Mouse (Mus musculus): ENCODE measurements around the gene Prdm13. TPM values are rescaled to one million over a fixed set of nuclear protein-coding genes. Genes with fewer than 3 reads are reported as not detected.

Gene Prdm13
- polyA plus RNA-seq, 1 experiment from 2014 or later = not detected

DNA sequence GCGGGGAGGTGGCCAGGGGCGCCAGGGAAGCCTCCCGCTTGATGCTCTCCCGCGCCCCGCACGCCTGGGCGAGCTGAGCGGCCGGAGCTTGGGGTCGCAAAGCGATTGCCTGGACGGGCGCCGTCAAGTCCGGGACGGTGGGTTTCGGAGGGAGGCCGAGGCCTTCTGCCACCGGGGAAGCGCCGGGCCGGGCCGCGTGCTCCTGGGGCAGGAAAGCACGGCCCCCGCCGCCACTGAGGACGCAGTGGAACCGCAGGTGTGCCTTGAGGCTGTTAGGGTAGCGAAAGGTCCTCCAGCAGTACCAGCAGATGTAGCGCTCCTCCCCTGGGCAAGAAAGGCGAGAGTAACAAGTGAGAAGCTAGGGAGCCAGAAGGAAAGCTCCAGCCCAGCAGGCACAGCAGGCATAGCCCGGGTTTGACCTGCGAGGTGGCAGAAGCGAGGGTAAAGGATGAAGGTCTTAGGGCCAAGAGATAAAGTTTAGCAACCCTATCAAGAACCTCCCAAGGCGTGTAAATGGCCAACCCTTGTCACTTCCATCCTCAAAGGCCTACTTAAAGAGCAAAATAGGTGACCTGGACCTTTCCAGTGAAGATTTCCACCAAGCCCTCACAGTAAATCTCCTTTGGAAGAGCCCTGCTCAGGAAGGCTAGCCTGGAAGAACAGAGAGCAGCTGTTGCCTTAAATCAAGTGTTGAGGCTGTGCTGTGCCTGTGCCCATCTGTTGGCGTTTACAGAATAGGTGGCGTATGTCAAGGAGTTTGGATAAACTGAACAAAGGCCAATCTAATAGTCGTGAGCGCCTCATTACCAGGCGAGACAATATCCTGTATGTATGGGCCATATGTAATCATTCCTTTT is 5.9 kb downstream of the Prdm13 start:
- Histone ChIP-seq H3K27ac (ENCODE audit: low read length) (no peak overlapping the region), H3K4me1 (ENCODE audit: control insufficient read depth, low read depth, low read length) (peaks cover 3% of the 10 kb centered on the region; the same call in 1 of the 2 replicates), H3K9me3 (replicated peaks; ENCODE audit: control insufficient read depth, low read length) (no peaks in the 10 kb centered on the region), H3K9ac (ENCODE audit: low read depth, low read length) (no peak overlapping the region), H3K27me3 (ENCODE audit: control insufficient read depth, insufficient read depth, low read depth, low read length) (peaks cover 93% of the 10 kb centered on the region), H3K4me3 (ENCODE audit: low read depth, low read length) (peak overlapping the region; percentile 51; the same call in 1 of the 2 replicates), H3K4me2 (ENCODE audit: low read depth, low read length) (peak overlapping the region; percentile 53; the same call in 1 of the 2 replicates), H3K36me3 (ENCODE audit: control insufficient read depth, insufficient read depth) (no peaks in the 10 kb centered on the region)
- 6% methylated on average over 42 of the region's 42 CpGs for WGBS (ENCODE audit: insufficient replicate concordance)
- no peak; the same call in 1 of the 2 replicates for ATAC-seq (ENCODE audit: low read depth)

DNA sequence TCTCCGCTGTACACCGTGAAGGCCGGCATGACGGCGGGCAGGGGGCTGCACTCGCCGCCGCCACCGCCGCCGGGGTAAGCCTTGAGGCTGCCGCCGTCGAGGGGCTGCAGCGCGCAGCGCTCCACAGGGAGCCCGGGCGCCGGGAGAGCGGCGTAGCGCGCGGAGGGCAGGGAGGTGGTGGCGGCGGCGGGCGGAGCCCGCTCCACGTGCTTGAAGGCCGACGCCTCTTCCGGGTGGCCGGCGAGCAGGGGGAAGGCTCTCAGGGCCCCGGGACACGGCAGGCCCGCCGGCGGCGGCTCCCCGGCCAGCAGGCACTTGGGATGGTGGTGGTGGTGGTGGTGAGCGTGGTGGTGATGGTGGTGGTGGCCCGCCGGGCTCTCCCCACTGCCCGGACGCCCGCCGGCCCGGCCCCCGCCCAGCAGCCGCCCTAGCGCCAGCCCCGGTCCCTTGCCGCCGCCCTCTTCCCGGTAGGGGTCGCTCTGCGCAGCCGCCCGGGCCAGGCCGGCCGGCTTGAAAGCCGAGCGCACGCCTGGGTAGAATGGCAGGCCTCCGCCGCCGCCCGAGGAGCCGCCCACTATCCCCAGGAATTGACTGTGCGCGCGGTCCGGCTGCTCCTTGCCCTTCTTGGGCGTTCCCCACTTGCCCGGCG is 6.7 kb downstream of the Prdm13 start:
- WGBS (ENCODE audit: insufficient replicate concordance) = under 1% methylated on average over 42 of the region's 79 CpGs
- peak overlapping the region; percentile 53 for H3K4me2 ChIP-seq (ENCODE audit: low read depth, low read length)
- peaks cover 93% of the 10 kb centered on the region for H3K27me3 ChIP-seq (ENCODE audit: control insufficient read depth, insufficient read depth, low read depth, low read length)
- no peaks in the 10 kb centered on the region for H3K9me3 ChIP-seq (replicated peaks; ENCODE audit: control insufficient read depth, low read length)
- peak overlapping the region; percentile 51 for H3K4me3 ChIP-seq (ENCODE audit: low read depth, low read length)
- no peaks in the 10 kb centered on the region for H3K36me3 ChIP-seq (ENCODE audit: control insufficient read depth, insufficient read depth)
- H3K27ac ChIP-seq (ENCODE audit: low read length) = no peak overlapping the region
- peaks cover 3% of the 10 kb centered on the region; the same call in 1 of the 2 replicates for H3K4me1 ChIP-seq (ENCODE audit: control insufficient read depth, low read depth, low read length)
- H3K9ac ChIP-seq (ENCODE audit: low read depth, low read length) = no peak overlapping the region
- ATAC-seq (ENCODE audit: low read depth) = peak; percentile 32; the same call in 1 of the 2 replicates

DNA sequence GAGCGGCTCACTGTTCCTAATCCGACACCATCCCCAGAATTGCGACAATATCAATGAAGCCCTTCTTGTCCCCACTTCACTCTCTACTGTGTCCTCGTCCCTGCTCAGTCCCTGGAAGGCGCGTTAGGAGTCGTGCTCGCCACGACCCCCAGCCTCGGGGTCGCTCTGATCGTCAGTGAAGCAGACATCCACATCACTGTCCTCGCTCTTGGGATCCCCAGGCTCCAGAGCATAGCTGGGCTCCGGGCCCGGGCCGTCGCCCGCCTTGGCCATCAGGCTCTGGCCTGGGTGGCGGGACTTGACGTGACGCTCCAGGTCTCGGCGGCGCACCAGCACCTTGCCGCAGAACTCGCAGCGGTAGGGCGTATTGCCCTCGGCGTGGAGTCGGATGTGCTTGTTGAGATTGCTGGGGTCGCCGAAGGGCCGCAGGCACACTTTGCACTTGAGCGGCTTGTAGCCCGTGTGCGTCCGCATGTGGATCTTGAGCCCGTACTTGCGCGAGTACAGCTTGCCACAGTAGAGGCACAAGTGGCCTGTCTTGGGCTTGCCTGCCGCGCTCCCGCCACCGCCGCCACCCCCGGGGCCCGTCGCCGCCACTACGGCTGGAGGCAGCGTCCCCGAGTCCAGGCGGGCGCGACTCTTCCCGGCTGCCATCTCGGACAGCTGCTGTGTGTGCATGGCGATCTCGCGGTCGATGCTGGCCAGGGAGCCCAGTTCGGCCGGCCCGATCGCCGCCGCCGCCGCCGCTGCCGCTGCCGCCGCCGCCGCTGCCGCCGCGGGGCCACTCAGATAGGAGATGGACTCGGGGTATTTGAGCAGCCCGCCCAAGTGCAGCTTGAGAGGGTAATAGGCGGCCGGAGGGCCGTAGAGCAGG is 7.4 kb downstream of the Prdm13 start:
- Histone ChIP-seq H3K4me3 (ENCODE audit: low read depth, low read length) (peak overlapping the region; percentile 51), H3K4me1 (ENCODE audit: control insufficient read depth, low read depth, low read length) (peaks cover 3% of the 10 kb centered on the region; the same call in 1 of the 2 replicates), H3K9ac (ENCODE audit: low read depth, low read length) (no peak overlapping the region), H3K36me3 (ENCODE audit: control insufficient read depth, insufficient read depth) (no peaks in the 10 kb centered on the region), H3K4me2 (ENCODE audit: low read depth, low read length) (peak overlapping the region; percentile 53), H3K27me3 (ENCODE audit: control insufficient read depth, insufficient read depth, low read depth, low read length) (peaks cover 89% of the 10 kb centered on the region), H3K9me3 (replicated peaks; ENCODE audit: control insufficient read depth, low read length) (no peaks in the 10 kb centered on the region), H3K27ac (ENCODE audit: low read length) (no peak overlapping the region)
- WGBS (ENCODE audit: insufficient replicate concordance) = 1% methylated on average over 83 of the region's 84 CpGs
- no peak for ATAC-seq (ENCODE audit: low read depth)

DNA sequence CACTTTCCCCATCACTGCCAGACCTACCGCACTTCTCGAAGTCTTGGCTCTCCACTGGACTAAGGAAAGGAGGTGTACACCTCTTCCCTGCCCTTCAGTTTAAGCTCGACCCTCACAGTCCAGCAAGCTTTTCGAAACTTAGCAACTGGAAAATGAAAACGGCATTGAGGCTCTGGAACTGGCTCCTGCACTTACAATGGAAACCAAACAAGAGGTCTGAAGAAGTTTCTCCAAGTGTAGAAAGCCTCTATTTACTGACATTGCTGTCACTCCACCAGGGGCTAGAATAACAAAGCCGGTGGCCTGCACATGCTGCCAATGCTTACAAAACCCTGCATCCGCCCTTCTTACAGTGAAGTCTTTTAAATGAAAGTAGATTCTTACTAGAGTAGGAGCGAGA is 11.1 kb downstream of the Prdm13 start:
- peaks cover 54% of the 10 kb centered on the region for H3K27me3 ChIP-seq (ENCODE audit: control insufficient read depth, insufficient read depth, low read depth, low read length)
- no peak overlapping the region for H3K4me2 ChIP-seq (ENCODE audit: low read depth, low read length)
- no peak overlapping the region for H3K9ac ChIP-seq (ENCODE audit: low read depth, low read length)
- 9% methylated on average over 8 of the region's 8 CpGs for WGBS (ENCODE audit: insufficient replicate concordance)
- no peak overlapping the region for H3K4me3 ChIP-seq (ENCODE audit: low read depth, low read length)
- no peaks in the 10 kb centered on the region for H3K36me3 ChIP-seq (ENCODE audit: control insufficient read depth, insufficient read depth)
- peaks cover 3% of the 10 kb centered on the region; the same call in 1 of the 2 replicates for H3K4me1 ChIP-seq (ENCODE audit: control insufficient read depth, low read depth, low read length)
- ATAC-seq (ENCODE audit: low read depth) = no peak
- H3K9me3 ChIP-seq (replicated peaks; ENCODE audit: control insufficient read depth, low read length) = no peaks in the 10 kb centered on the region
- H3K27ac ChIP-seq (ENCODE audit: low read length) = no peak overlapping the region

DNA sequence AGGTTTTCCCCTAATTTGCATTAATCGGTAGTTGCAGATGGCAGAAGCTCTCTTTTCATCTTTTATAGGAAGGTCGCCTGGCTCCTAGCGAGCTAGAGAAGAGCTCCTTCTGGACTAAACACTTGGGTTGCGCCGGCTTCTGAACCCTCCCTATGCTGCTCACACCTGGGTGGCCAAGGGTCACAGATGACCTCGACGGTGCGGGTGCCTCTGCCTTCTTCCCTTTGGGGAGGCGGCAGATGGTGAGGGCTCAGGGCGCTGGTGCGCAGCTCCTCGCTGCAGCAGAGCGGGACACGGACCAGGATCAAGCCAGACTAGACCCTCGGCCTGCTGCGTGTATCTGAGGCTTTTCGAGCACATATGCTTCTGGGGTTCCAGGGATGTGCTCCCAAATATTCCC is 11.7 kb downstream of the Prdm13 start:
- no peak overlapping the region for H3K9ac ChIP-seq (ENCODE audit: low read depth, low read length)
- H3K4me2 ChIP-seq (ENCODE audit: low read depth, low read length) = no peak overlapping the region
- no peaks in the 10 kb centered on the region for H3K36me3 ChIP-seq (ENCODE audit: control insufficient read depth, insufficient read depth)
- peaks cover 48% of the 10 kb centered on the region for H3K27me3 ChIP-seq (ENCODE audit: control insufficient read depth, insufficient read depth, low read depth, low read length)
- WGBS (ENCODE audit: insufficient replicate concordance) = 3% methylated on average over 17 of the region's 17 CpGs
- H3K9me3 ChIP-seq (replicated peaks; ENCODE audit: control insufficient read depth, low read length) = no peaks in the 10 kb centered on the region
- no peak overlapping the region for H3K27ac ChIP-seq (ENCODE audit: low read length)
- H3K4me3 ChIP-seq (ENCODE audit: low read depth, low read length) = no peak overlapping the region
- no peak for ATAC-seq (ENCODE audit: low read depth)
- H3K4me1 ChIP-seq (ENCODE audit: control insufficient read depth, low read depth, low read length) = peaks cover 3% of the 10 kb centered on the region; the same call in 1 of the 2 replicates

DNA sequence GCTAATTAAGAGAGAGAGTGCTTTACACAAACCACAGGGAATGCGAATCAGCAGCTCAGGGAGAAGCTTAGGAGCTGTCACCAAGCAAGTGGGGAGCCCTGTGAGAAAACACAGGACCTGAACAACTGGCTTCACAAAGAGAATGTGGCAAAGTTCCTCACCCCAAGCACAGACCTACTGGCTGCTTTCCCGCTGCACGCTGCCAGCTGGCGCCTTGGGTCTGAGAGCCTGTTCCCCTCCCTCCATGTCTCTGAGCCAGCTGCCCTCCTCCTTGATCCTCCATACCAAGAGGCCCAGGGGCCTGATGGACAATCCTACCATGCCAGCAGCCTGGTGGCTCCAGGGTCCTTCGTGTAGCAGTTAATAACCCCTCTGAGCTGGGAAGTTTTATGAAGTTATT is 19.8 kb downstream of the Prdm13 start:
- no peaks in the 10 kb centered on the region for H3K4me1 ChIP-seq (ENCODE audit: control insufficient read depth, low read depth, low read length)
- no peak overlapping the region for H3K27ac ChIP-seq (ENCODE audit: low read length)
- no peak for ATAC-seq (ENCODE audit: low read depth)
- no peak overlapping the region for H3K4me2 ChIP-seq (ENCODE audit: low read depth, low read length)
- H3K9me3 ChIP-seq (replicated peaks; ENCODE audit: control insufficient read depth, low read length) = no peaks in the 10 kb centered on the region
- H3K9ac ChIP-seq (ENCODE audit: low read depth, low read length) = no peak overlapping the region
- no peak overlapping the region for H3K4me3 ChIP-seq (ENCODE audit: low read depth, low read length)
- no peaks in the 10 kb centered on the region for H3K27me3 ChIP-seq (ENCODE audit: control insufficient read depth, insufficient read depth, low read depth, low read length)
- WGBS (ENCODE audit: insufficient replicate concordance) = 26% methylated on average over 5 of the region's 5 CpGs
- H3K36me3 ChIP-seq (ENCODE audit: control insufficient read depth, insufficient read depth) = no peaks in the 10 kb centered on the region

DNA sequence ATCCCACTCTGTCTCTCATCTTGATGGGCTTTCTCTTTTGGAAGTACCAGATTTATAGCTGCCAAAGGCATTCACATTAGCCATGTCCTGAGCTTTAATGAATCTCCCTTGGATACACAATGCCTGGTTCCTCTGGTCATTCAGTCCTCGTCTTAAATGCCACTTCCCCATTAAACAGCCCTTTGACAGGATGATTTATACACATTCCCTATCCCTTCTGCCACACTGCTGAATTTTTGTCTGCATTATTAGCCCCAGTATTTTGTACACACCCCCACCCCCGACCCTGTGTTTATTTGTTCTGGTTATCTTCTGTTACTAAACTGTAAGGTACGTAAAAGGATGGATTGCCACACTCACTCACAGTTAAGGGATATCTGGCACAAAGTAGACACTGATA is 27.6 kb downstream of the Prdm13 start:
- H3K4me3 ChIP-seq (ENCODE audit: low read depth, low read length) = no peak overlapping the region
- no peak overlapping the region for H3K27ac ChIP-seq (ENCODE audit: low read length)
- no peaks in the 10 kb centered on the region for H3K4me1 ChIP-seq (ENCODE audit: control insufficient read depth, low read depth, low read length)
- H3K9ac ChIP-seq (ENCODE audit: low read depth, low read length) = no peak overlapping the region
- H3K36me3 ChIP-seq (ENCODE audit: control insufficient read depth, insufficient read depth) = no peaks in the 10 kb centered on the region
- no peaks in the 10 kb centered on the region for H3K9me3 ChIP-seq (replicated peaks; ENCODE audit: control insufficient read depth, low read length)
- H3K4me2 ChIP-seq (ENCODE audit: low read depth, low read length) = no peak overlapping the region
- ATAC-seq (ENCODE audit: low read depth) = no peak
- H3K27me3 ChIP-seq (ENCODE audit: control insufficient read depth, insufficient read depth, low read depth, low read length) = no peaks in the 10 kb centered on the region
- 34% methylated on average over 3 of the region's 3 CpGs for WGBS (ENCODE audit: insufficient replicate concordance)

DNA sequence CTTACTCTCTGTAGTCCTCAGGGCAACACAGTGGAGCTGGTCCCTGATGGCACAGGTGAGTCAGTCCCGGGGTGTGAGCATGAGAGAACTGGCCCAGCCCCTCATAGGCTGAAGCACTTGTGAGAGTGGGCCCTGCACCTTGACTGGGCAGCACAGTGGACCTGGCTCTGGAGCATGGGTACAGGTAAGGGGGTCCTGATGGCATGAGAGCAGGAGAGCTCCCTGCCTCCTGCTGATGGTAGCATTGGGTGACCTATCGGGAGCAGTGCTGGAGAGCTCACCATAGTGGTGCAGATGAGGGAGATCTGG is 56.5 kb downstream of the Prdm13 start:
- Histone ChIP-seq H3K9me3 (replicated peaks; ENCODE audit: control insufficient read depth, low read length) (no peaks in the 10 kb centered on the region), H3K36me3 (ENCODE audit: control insufficient read depth, insufficient read depth) (no peaks in the 10 kb centered on the region), H3K9ac (ENCODE audit: low read depth, low read length) (no peak overlapping the region), H3K4me3 (ENCODE audit: low read depth, low read length) (no peak overlapping the region), H3K27ac (ENCODE audit: low read length) (no peak overlapping the region), H3K4me2 (ENCODE audit: low read depth, low read length) (no peak overlapping the region), H3K4me1 (ENCODE audit: control insufficient read depth, low read depth, low read length) (no peaks in the 10 kb centered on the region), H3K27me3 (ENCODE audit: control insufficient read depth, insufficient read depth, low read depth, low read length) (no peaks in the 10 kb centered on the region)
- ATAC-seq (ENCODE audit: low read depth) = no peak
- 54% methylated on average over 2 of the region's 2 CpGs for WGBS (ENCODE audit: insufficient replicate concordance)

Measured in liver, embryonic 16.5 days (tissue).